Mouse (Mus musculus) midbrain, postnatal 0 days (tissue): ENCODE data around the gene Calcoco1. TPM values are rescaled to one million over a fixed set of nuclear protein-coding genes. Genes with fewer than 3 reads are reported as not detected.

Experiments
- ATAC-seq: fragments of 200-750 bp; cut with Nextera tagmentation; 2 replicates; pipeline ENCODE4 v1.8.0; 2017; ENCODE audit warnings: moderate number of reproducible peaks, mild to moderate bottlenecking, moderate TSS enrichment, moderate library complexity; ENCODE audit not compliant: low FRiP score
- DNase-seq: peaks from one replicate; pipeline ENCODE4 v3.0.0-alpha.2; 2015; ENCODE audit warnings: low spot score
- H3K27ac ChIP-seq: fragments of 300-500 bp; sonication (generic); 2 replicates; pipeline ENCODE4 v1.5.1; 2014; ENCODE audit warnings: low read depth, mild to moderate bottlenecking, low read length, mixed read lengths
- H3K27me3 ChIP-seq: fragments of 300-500 bp; sonication (generic); 2 replicates; pipeline ENCODE4 v1.6.1; 2014; ENCODE audit warnings: low read length, control low read depth, mixed read lengths; ENCODE audit not compliant: insufficient read depth
- H3K36me3 ChIP-seq: fragments of 300-500 bp; sonication (generic); 2 replicates; pipeline ENCODE4 v1.6.1; 2014; ENCODE audit warnings: low read length, control low read depth, mixed read lengths; ENCODE audit not compliant: insufficient read depth
- H3K4me1 ChIP-seq: fragments of 300-500 bp; sonication (generic); 2 replicates; pipeline ENCODE4 v1.6.1; 2014; ENCODE audit warnings: mild to moderate bottlenecking, control low read depth, antibody characterized with exemption, low read length, mixed read lengths; ENCODE audit not compliant: insufficient read depth
- H3K4me2 ChIP-seq: fragments of 300-500 bp; sonication (generic); 2 replicates; pipeline ENCODE4 v1.6.1; 2014; ENCODE audit warnings: low read depth, mild to moderate bottlenecking, low read length, mixed read lengths; ENCODE audit not compliant: poor library complexity, severe bottlenecking
- H3K4me3 ChIP-seq: fragments of 300-500 bp; sonication (generic); 2 replicates; pipeline ENCODE4 v1.5.1; 2014; ENCODE audit warnings: low read depth, mild to moderate bottlenecking, low read length, moderate library complexity
- H3K9ac ChIP-seq: fragments of 300-500 bp; sonication (generic); replicated peaks from 2 replicates; pipeline ENCODE4 v1.6.1; 2014; ENCODE audit warnings: mild to moderate bottlenecking, low read length, moderate library complexity, mixed read lengths; ENCODE audit not compliant: poor library complexity, severe bottlenecking
- H3K9me3 ChIP-seq: fragments of 300-500 bp; sonication (generic); 2 replicates; pipeline ENCODE4 v1.6.1; 2016; ENCODE audit warnings: low read length, control low read depth
- CTCF ChIP-seq: IDR thresholded peaks from 2 replicates; pipeline ENCODE4 v1.5.1; 2016; ENCODE audit warnings: antibody characterized with exemption, mild to moderate bottlenecking
- WGBS: fragments of 180-500 bp; shearing (Covaris S2); extraction: QIAGEN DNeasy Blood & Tissue Kit; methylation state at CpG from one replicate; pipeline ENCODE4 v1.1.7; 2014; 5-methylcytosine and 5-hydroxymethylcytosine counted together
- polyA plus RNA-seq: library from polyadenylated mRNA; unstranded; fragments of >200 nt; fragmentation: Nextera tagmentation; extraction: Ambion mirVana; gene quantifications from 2 replicates; pipeline ENCODE4 v1.2.1, GENCODE M21; 2015
- total RNA-seq: library from RNA; depleted of rRNA; stranded (reverse); fragments of >200 nt; gene quantifications from 2 replicates; pipeline ENCODE4 v1.2.3, GENCODE M21; 2014

Calcoco1 gene
- total and polyA plus RNA-seq, 2 experiments from 2014 or later = 27.2 to 34.4 TPM

DNA sequence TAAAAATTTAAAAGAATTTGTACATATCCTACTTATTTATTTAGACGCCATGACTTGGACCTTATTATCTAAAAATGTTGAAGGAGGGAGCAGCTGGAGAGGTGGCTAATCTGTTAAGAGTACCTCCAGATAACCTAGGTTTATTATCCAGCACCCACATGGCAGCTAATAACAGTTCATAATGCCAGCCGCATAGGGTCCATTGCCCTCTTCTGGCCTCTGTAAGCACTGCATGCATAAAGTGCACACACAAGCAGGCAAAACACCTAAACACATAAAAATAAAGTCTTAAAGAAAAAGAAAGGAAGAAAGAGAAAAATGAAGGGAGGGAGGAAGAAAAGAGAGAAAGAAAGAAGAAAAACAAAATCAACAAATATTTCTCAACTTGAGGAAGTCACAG, 45.6 kb downstream of the Calcoco1 start:
- 92% methylated on average over 2 of the region's 2 CpGs for WGBS

GRCm38 (mm10) chr15:102673548-102673947, 48.4 kb downstream of the Calcoco1 start:
- H3K4me2 ChIP-seq = peak overlapping the region; percentile 83
- no peaks in the 10 kb centered on the region for H3K9me3 ChIP-seq
- H3K36me3 ChIP-seq = no peaks in the 10 kb centered on the region
- no peaks in the 10 kb centered on the region for H3K27me3 ChIP-seq
- 0 out of 2 replicates have a peak, but pooled peaks have one; percentile 16 for TF ChIP-seq CTCF
- DNase-seq (peak; percentile 94), ATAC-seq (peak; percentile 52)
- H3K9ac ChIP-seq = no peak overlapping the region
- WGBS = 2% methylated on average over 10 of the region's 10 CpGs
- H3K4me3 ChIP-seq = peak overlapping the region; percentile 19
- peak overlapping the region; percentile 98 for H3K27ac ChIP-seq
- 0 out of 2 replicates have a peak, but pooled peaks cover 5% of the 10 kb centered on the region for H3K4me1 ChIP-seq

More for the DNA sequence above, 45.6 kb downstream of the Calcoco1 start:
- no peaks in the 10 kb centered on the region for H3K36me3 ChIP-seq
- ATAC-seq (no peak), DNase-seq (no peak)
- no peak overlapping the region for H3K27ac ChIP-seq
- H3K4me2 ChIP-seq = no peak overlapping the region
- H3K4me3 ChIP-seq = no peak overlapping the region
- TF ChIP-seq CTCF = peak; percentile 53
- no peak overlapping the region for H3K9ac ChIP-seq
- no peaks in the 10 kb centered on the region for H3K9me3 ChIP-seq
- H3K27me3 ChIP-seq = no peaks in the 10 kb centered on the region
- H3K4me1 ChIP-seq = no peaks in the 10 kb centered on the region

DNA sequence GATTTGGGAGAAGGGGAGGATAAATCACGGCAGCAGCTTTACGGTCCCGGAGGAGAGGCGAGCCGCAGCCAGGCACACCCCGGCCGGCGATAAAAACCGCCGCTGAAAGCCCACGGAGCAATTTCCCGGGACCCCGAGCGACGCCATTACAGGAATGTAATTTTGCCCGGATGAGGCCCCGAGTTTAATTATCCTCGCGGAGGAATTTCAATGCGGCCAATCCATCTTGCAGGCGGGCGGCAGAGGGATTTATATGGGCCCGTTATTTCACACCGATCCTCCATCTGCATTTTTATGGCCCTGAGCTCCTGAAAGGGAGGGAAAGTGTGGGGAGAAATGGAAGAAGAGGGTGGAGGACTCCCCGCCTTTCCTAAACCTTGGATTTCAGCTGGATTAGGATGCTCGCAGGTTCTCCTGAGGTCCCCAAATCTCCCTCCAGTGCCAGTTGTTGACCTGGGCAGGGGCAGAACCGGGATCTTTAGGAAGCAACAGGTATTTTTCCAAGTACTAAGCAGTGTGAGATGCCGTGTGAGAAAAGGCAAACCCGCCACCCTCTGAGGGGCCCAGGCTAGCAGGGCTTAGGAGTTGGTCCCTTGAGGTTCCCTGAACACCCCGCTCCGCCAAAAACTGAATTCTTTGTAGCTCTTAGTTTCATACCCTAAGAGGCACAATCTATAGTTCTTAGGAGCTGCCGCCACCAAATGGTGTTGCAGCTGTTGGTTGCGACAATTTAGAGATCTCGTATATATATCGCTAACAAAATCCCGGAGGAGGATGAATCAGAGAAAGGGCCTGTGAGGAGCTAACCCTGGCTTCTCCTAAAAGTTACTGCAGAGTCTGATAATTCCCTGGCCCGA, 49.5 kb downstream of the Calcoco1 start, which contains the start of gene Atp5g2:
Gene Atp5g2, minus strand, starts transcription at position 138 of the 857 bp plus-strand sequence.
- WGBS = 2% methylated on average over 37 of the region's 37 CpGs
- H3K27ac ChIP-seq = peak within 1 kb of the TSS; percentile 98
- peak within 1 kb of the TSS; percentile 47 for H3K4me3 ChIP-seq
- no peaks in the 10 kb centered on the region for H3K9me3 ChIP-seq
- no peaks in the 10 kb centered on the region for H3K27me3 ChIP-seq
- DNase-seq = peak; percentile 60
- H3K36me3 ChIP-seq = no peaks in the 10 kb centered on the region
- peak within 1 kb of the TSS; percentile 92 for H3K9ac ChIP-seq
- peak within 1 kb of the TSS; percentile 83 for H3K4me2 ChIP-seq
- 0 out of 2 replicates have a peak, but pooled peaks cover 5% of the 10 kb centered on the region for H3K4me1 ChIP-seq
- TF ChIP-seq CTCF = no peak
- no peak for ATAC-seq

DNA sequence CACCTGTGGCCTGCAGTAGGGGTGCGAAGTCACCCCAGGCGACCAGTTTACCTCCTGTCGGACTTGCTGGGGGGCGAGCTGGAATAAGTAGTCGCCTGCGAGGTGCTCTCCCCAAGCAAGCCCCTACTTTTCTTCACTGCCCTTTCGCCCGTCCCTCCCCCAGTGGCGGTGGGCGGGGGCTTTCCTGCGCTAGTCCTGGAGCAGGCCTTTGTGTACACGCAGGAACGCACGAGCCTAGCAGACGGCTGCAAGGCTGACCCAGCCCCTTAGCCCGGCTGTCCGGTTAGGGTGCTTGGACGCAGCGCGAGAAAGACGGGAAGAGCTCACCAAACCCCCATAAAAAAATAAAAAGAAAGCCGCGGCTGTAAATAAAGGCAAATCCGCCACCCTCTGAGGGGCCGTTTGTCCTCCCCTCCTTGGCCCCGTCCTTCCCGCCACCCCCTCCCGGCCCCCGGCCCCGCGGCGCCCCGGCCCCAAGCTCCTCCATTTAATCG, 50.2 kb downstream of the Calcoco1 start:
- Histone ChIP-seq H3K4me2 (peak overlapping the region; percentile 83), H3K27me3 (no peaks in the 10 kb centered on the region), H3K9me3 (no peaks in the 10 kb centered on the region), H3K27ac (peak overlapping the region; percentile 98), H3K9ac (peak overlapping the region; percentile 92), H3K36me3 (no peaks in the 10 kb centered on the region; the same call in 1 of the 2 replicates), H3K4me3 (peak overlapping the region; percentile 47), H3K4me1 (0 out of 2 replicates have a peak, but pooled peaks cover 5% of the 10 kb centered on the region)
- 1% methylated on average over 30 of the region's 34 CpGs for WGBS
- DNase-seq (peak; percentile 81), ATAC-seq (peak; percentile 50)
- TF ChIP-seq CTCF = no peak

GRCm38 (mm10) chr15:102670767-102671575, 51.0 kb downstream of the Calcoco1 start:
- Histone ChIP-seq H3K9me3 (no peaks in the 10 kb centered on the region), H3K27ac (peak overlapping the region; percentile 98), H3K4me2 (peak overlapping the region; percentile 83), H3K4me3 (peak overlapping the region; percentile 72), H3K36me3 (no peaks in the 10 kb centered on the region; the same call in 1 of the 2 replicates), H3K27me3 (no peaks in the 10 kb centered on the region), H3K9ac (peak overlapping the region; percentile 94), H3K4me1 (0 out of 2 replicates have a peak, but pooled peaks cover 5% of the 10 kb centered on the region)
- under 1% methylated on average over 39 of the region's 53 CpGs for WGBS
- peak; percentile 99 for TF ChIP-seq CTCF
- ATAC-seq (peak; percentile 93), DNase-seq (peak; percentile 98)
